Mouse (Mus musculus): ENCODE results near the gene Pon3.
"Not testable (repeated sequence)": the region's sequence is repeated elsewhere in the genome, so short reads cannot be mapped to it uniquely, and the experiment has no call there.

Gene Pon3

GRCm38 (mm10) chr6:5254869-5255268 lies 1.2 kb downstream of the Pon3 start:
- no peak for DNase-seq (ENCODE audit: low spot score in 2 of 2)

GRCm38 (mm10) chr6:5245926-5246325 lies 10.2 kb downstream of the Pon3 start:
- no peak for DNase-seq (ENCODE audit: low spot score in 2 of 2)

- no peak for DNase-seq (ENCODE audit: low spot score in 2 of 2)
Observed at GRCm38 (mm10) chr6:5238799-5239198, 17.3 kb downstream of the Pon3 start.

GRCm38 (mm10) chr6:5237510-5237909 lies 18.6 kb downstream of the Pon3 start:
- no peak for DNase-seq (ENCODE audit: low spot score in 2 of 2)

GRCm38 (mm10) chr6:5236843-5237371 lies 19.2 kb downstream of the Pon3 start:
- DNase-seq (ENCODE audit: low spot score in 2 of 2), result no peak

GRCm38 (mm10) chr6:5234563-5234962 lies 21.5 kb downstream of the Pon3 start:
- no peak for DNase-seq (ENCODE audit: low spot score in 2 of 2)

GRCm38 (mm10) chr6:5233812-5234211 lies 22.3 kb downstream of the Pon3 start:
- DNase-seq (ENCODE audit: low spot score in 2 of 2), result no peak

GRCm38 (mm10) chr6:5232022-5232421 lies 24.1 kb downstream of the Pon3 start:
- DNase-seq (ENCODE audit: low spot score in 2 of 2), result no peak

- no peak for DNase-seq (ENCODE audit: low spot score in 2 of 2)
Observed at GRCm38 (mm10) chr6:5230261-5230660, 25.8 kb downstream of the Pon3 start.

GRCm38 (mm10) chr6:5223551-5223950 lies 32.5 kb downstream of the Pon3 start:
- DNase-seq (ENCODE audit: low spot score in 2 of 2), result not testable (repeated sequence)

- no peak for DNase-seq (ENCODE audit: low spot score in 2 of 2)
Observed at GRCm38 (mm10) chr6:5222080-5222479, 34.0 kb downstream of the Pon3 start.

GRCm38 (mm10) chr6:5218190-5218589 lies 37.9 kb downstream of the Pon3 start:
- DNase-seq (ENCODE audit: low spot score in 2 of 2), result no peak

GRCm38 (mm10) chr6:5207817-5208216 lies 48.3 kb downstream of the Pon3 start:
- no peak for DNase-seq (ENCODE audit: low spot score in 2 of 2)

GRCm38 (mm10) chr6:5199916-5200315 lies 56.2 kb downstream of the Pon3 start:
- DNase-seq (ENCODE audit: low spot score in 2 of 2), result no peak

GRCm38 (mm10) chr6:5199376-5199905 lies 56.6 kb downstream of the Pon3 start:
- no peak for DNase-seq (ENCODE audit: low spot score in 2 of 2)

- no peak for DNase-seq (ENCODE audit: low spot score in 2 of 2)
Observed at GRCm38 (mm10) chr6:5198590-5198989, 57.5 kb downstream of the Pon3 start.

GRCm38 (mm10) chr6:5193693-5194092 lies 62.4 kb downstream of the Pon3 start, which contains the start of gene Pon1:
TSS of gene Pon1 (minus strand) at chr6:5193946.
- no peak for DNase-seq (ENCODE audit: low spot score in 2 of 2)

- DNase-seq (ENCODE audit: low spot score in 2 of 2), result no peak
Observed at GRCm38 (mm10) chr6:5190761-5191160, 65.3 kb downstream of the Pon3 start.

- DNase-seq (ENCODE audit: low spot score in 2 of 2), result no peak
Observed at GRCm38 (mm10) chr6:5189507-5189906, 66.6 kb downstream of the Pon3 start.

- no peak for DNase-seq (ENCODE audit: low spot score in 2 of 2)
Observed at GRCm38 (mm10) chr6:5188938-5189337, 67.1 kb downstream of the Pon3 start.

- no peak for DNase-seq (ENCODE audit: low spot score in 2 of 2)
Observed at GRCm38 (mm10) chr6:5188036-5188435, 68.0 kb downstream of the Pon3 start.

- DNase-seq (ENCODE audit: low spot score in 2 of 2), result no peak
Observed at GRCm38 (mm10) chr6:5187586-5187985, 68.5 kb downstream of the Pon3 start.

- DNase-seq (ENCODE audit: low spot score in 2 of 2), result no peak
Observed at GRCm38 (mm10) chr6:5186229-5186950, 69.7 kb downstream of the Pon3 start.

All from right cerebral cortex, adult 2 months (tissue).